Mouse (Mus musculus) midbrain, embryonic 14.5 days (tissue): ENCODE measurements around the gene Agfg1. TPM values are rescaled to one million over a fixed set of nuclear protein-coding genes. Genes with fewer than 3 reads are reported as not detected.
A peak's percentile ranks its signal among the peaks of the same experiment; 100 is the strongest.

Experiments
- ATAC-seq: fragments of 200-750 bp; cut with Nextera tagmentation; 2 replicates; pipeline ENCODE4 v1.8.0; 2017; ENCODE audit warnings: moderate number of reproducible peaks, moderate library complexity; ENCODE audit not compliant: low FRiP score, low TSS enrichment
- DNase-seq: peaks from one replicate; pipeline ENCODE4 v3.0.0-alpha.2; 2015
- H3K27ac ChIP-seq: fragments of 300-500 bp; sonication (generic); replicated peaks from 2 replicates; pipeline ENCODE4 v1.5.1; 2014; ENCODE audit warnings: mild to moderate bottlenecking, low read depth, low read length, moderate library complexity
- H3K27me3 ChIP-seq: fragments of 300-500 bp; sonication (generic); 2 replicates; pipeline ENCODE4 v1.6.1; 2014; ENCODE audit warnings: low read length, control low read depth, mixed read lengths; ENCODE audit not compliant: control insufficient read depth, insufficient read depth
- H3K36me3 ChIP-seq: fragments of 300-500 bp; sonication (generic); 2 replicates; pipeline ENCODE4 v1.6.1; 2014; ENCODE audit warnings: low read length, control low read depth; ENCODE audit not compliant: control insufficient read depth, insufficient read depth
- H3K4me1 ChIP-seq: fragments of 300-500 bp; sonication (generic); 2 replicates; pipeline ENCODE4 v1.6.1; 2014; ENCODE audit warnings: mild to moderate bottlenecking, antibody characterized with exemption, low read length, control low read depth; ENCODE audit not compliant: control insufficient read depth, insufficient read depth
- H3K4me2 ChIP-seq: fragments of 300-500 bp; sonication (generic); 2 replicates; pipeline ENCODE4 v1.6.1; 2014; ENCODE audit warnings: mild to moderate bottlenecking, low read length, moderate library complexity
- H3K4me3 ChIP-seq: fragments of 300-500 bp; sonication (generic); replicated peaks from 2 replicates; pipeline ENCODE4 v1.5.1; 2014; ENCODE audit warnings: low read depth, low read length
- H3K9ac ChIP-seq: fragments of 300-500 bp; sonication (generic); replicated peaks from 2 replicates; pipeline ENCODE4 v1.6.1; 2014; ENCODE audit warnings: mild to moderate bottlenecking, low read length, moderate library complexity
- H3K9me3 ChIP-seq: fragments of 300-500 bp; sonication (generic); 2 replicates; pipeline ENCODE4 v1.6.1; 2016; ENCODE audit warnings: low read length, control low read depth, mixed read lengths; ENCODE audit not compliant: control insufficient read depth
- WGBS: fragments of 180-500 bp; shearing (Covaris S2); extraction: QIAGEN DNeasy Blood & Tissue Kit; methylation state at CpG from one replicate; pipeline ENCODE4 v1.1.7; 2014; 5-methylcytosine and 5-hydroxymethylcytosine counted together
- polyA plus RNA-seq: library from polyadenylated mRNA; unstranded; fragments of >200 nt; fragmentation: Nextera tagmentation; extraction: Ambion mirVana; gene quantifications from 2 replicates; pipeline ENCODE4 v1.2.1, GENCODE M21; 2014

Gene Agfg1
- polyA plus RNA-seq: 32.4 and 43.7 TPM in 2 replicates

GRCm38 (mm10) chr1:82839296-82839613 is at the start of gene Agfg1:
Gene Agfg1, plus strand, starts transcription at chr1:82839483.
- no peaks in the 10 kb centered on the region for H3K9me3 ChIP-seq
- no peaks in the 10 kb centered on the region for H3K27me3 ChIP-seq
- H3K36me3 ChIP-seq: no peaks in the 10 kb centered on the region
- H3K27ac ChIP-seq: peak within 1 kb of the TSS; percentile 89
- 1% methylated on average over 34 of the region's 34 CpGs for WGBS
- H3K9ac ChIP-seq: peak within 1 kb of the TSS; percentile 92
- ATAC-seq (peak; percentile 92), DNase-seq (peak; percentile 97)
- peak within 1 kb of the TSS; percentile 82 for H3K4me2 ChIP-seq
- peak within 1 kb of the TSS; percentile 92 for H3K4me3 ChIP-seq
- peaks cover 13% of the 10 kb centered on the region for H3K4me1 ChIP-seq

DNA sequence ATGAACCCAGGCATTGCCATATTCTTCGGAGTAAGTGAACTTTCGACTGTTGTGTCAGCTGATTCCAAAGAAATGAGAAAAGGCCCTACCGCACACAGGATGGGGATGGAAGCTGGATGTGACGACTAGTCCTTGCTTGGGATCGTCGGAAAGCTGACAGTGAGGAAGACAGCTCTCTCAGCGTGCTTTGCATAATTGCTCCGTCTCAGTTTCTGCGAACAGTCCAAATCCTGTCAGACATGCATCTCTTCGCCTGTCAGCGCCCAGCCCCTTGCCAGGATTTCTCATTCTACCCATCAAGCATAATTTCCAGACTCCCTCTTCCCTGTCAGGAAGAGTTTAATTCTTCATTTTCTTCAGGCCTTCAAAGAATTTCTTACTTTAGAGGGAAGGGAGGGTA is 48.2 kb upstream of the Agfg1 start:
- H3K9ac ChIP-seq: no peak overlapping the region
- no peaks in the 10 kb centered on the region for H3K4me1 ChIP-seq
- no peak overlapping the region for H3K4me2 ChIP-seq
- no peaks in the 10 kb centered on the region for H3K27me3 ChIP-seq
- no peak overlapping the region for H3K4me3 ChIP-seq
- H3K36me3 ChIP-seq: no peaks in the 10 kb centered on the region
- DNase-seq (peak; percentile 78), ATAC-seq (peak; percentile 80)
- H3K27ac ChIP-seq: no peak overlapping the region
- no peaks in the 10 kb centered on the region for H3K9me3 ChIP-seq
- WGBS: 32% methylated on average over 11 of the region's 11 CpGs

DNA sequence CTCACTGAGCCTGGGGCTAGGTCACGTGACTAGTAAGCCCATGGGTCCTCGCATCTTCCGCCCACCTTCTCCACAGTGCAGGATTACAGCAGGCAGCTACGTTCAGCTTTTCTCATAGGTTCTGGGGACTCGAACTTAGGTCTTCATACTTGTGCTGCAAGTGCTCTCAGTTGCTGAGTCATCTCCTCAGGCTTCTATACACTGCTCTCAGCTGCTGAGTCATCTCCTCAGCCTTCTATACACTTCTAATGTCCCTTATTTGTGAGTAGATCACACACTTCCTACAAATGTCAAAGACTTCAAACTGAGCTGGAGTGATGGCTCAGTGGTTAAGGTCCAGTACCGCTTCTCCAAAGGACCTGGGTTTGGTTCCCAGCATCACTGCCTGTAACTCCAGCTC is 47.0 kb upstream of the Agfg1 start:
- H3K9ac ChIP-seq: no peak overlapping the region
- no peak for ATAC-seq
- 86% methylated on average over 6 of the region's 6 CpGs for WGBS
- H3K36me3 ChIP-seq: no peaks in the 10 kb centered on the region
- H3K4me3 ChIP-seq: no peak overlapping the region
- no peak for DNase-seq
- H3K9me3 ChIP-seq: no peaks in the 10 kb centered on the region
- H3K4me1 ChIP-seq: no peaks in the 10 kb centered on the region
- no peak overlapping the region for H3K4me2 ChIP-seq
- no peaks in the 10 kb centered on the region for H3K27me3 ChIP-seq
- no peak overlapping the region for H3K27ac ChIP-seq

DNA sequence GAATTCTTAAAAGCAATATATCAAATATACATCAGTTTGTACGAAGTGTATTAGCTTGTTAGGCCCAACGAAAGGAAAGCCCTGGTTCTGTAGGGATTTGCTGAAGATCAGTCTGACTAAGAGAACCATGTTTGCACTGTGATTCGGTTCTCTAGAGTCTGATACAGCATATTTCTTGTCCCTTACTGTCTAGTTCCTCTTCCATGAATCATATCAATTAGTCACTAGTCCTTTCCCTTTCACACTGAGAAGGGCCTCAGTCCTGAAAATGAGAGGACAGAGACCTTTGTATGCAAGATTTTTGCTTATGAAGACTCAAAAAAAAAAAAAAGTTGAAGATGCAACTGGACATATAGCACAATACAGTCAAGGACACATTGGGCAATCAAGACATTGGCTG is 46.2 kb upstream of the Agfg1 start:
- no peak overlapping the region for H3K4me2 ChIP-seq
- no peak for DNase-seq
- no peak overlapping the region for H3K4me3 ChIP-seq
- no peaks in the 10 kb centered on the region for H3K27me3 ChIP-seq
- H3K9ac ChIP-seq: no peak overlapping the region
- no peaks in the 10 kb centered on the region for H3K4me1 ChIP-seq
- H3K36me3 ChIP-seq: no peaks in the 10 kb centered on the region
- ATAC-seq: no peak
- no peaks in the 10 kb centered on the region for H3K9me3 ChIP-seq
- no peak overlapping the region for H3K27ac ChIP-seq
- WGBS: 95% methylated on average over 3 of the region's 3 CpGs

DNA sequence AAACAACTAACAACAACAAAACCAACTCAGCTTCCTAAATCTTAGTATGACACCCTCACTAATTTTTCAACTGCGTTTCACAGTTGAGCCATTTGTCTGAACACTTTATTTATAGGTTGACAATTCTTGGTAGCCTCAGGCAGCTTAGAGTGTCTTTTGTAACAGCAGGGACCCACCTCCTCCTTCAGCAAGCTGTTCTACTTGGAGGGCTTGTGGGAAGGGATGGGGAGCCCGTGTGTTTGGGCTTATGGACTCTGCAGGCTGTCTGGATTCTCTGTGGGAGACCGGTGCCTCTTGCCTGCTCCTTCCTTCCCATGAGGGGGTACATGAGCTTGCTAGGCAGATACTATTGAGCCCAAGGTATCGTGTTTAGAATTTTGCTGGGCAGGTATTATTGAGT is 45.3 kb upstream of the Agfg1 start:
- Histone ChIP-seq H3K9me3 (no peaks in the 10 kb centered on the region), H3K27ac (no peak overlapping the region), H3K4me3 (no peak overlapping the region), H3K9ac (no peak overlapping the region), H3K4me1 (no peaks in the 10 kb centered on the region), H3K36me3 (no peaks in the 10 kb centered on the region), H3K4me2 (no peak overlapping the region), H3K27me3 (no peaks in the 10 kb centered on the region)
- WGBS: 52% methylated on average over 4 of the region's 4 CpGs
- ATAC-seq (no peak), DNase-seq (no peak)

DNA sequence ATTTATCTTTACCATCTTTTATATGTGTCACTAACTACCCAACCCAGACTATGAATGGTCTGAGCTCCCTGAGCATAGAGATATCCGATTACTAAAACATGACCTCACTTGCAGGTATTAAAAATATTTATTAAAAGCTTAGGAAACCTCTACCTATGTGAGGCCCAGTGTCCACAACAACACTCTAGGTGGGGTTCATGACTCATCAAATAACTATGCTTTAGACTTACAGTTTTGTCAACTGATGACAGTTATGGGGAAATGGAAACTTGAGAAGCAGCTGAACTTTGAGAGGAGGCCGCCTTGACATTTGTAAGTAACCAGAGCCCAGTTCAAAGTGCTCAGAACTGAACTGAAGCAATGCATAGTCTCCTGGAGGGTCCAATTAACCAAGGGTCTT is 44.1 kb upstream of the Agfg1 start:
- H3K36me3 ChIP-seq: no peaks in the 10 kb centered on the region
- H3K4me2 ChIP-seq: no peak overlapping the region
- H3K27me3 ChIP-seq: no peaks in the 10 kb centered on the region
- H3K4me1 ChIP-seq: no peaks in the 10 kb centered on the region
- no peak overlapping the region for H3K27ac ChIP-seq
- no peaks in the 10 kb centered on the region for H3K9me3 ChIP-seq
- H3K9ac ChIP-seq: no peak overlapping the region
- no peak for ATAC-seq
- H3K4me3 ChIP-seq: no peak overlapping the region
- no peak for DNase-seq
- 95% methylated on average over 2 of the region's 2 CpGs for WGBS

GRCm38 (mm10) chr1:82795702-82796443 is 43.4 kb upstream of the Agfg1 start:
- H3K9me3 ChIP-seq: no peaks in the 10 kb centered on the region
- DNase-seq (no peak), ATAC-seq (no peak)
- H3K4me2 ChIP-seq: no peak overlapping the region
- no peaks in the 10 kb centered on the region for H3K36me3 ChIP-seq
- no peaks in the 10 kb centered on the region for H3K4me1 ChIP-seq
- H3K27ac ChIP-seq: no peak overlapping the region
- H3K9ac ChIP-seq: no peak overlapping the region
- no peaks in the 10 kb centered on the region for H3K27me3 ChIP-seq
- no peak overlapping the region for H3K4me3 ChIP-seq
- 84% methylated on average over 18 of the region's 18 CpGs for whole genome bisulfite sequencing

GRCm38 (mm10) chr1:82797088-82797487 is 42.2 kb upstream of the Agfg1 start:
- no peak overlapping the region for H3K9ac ChIP-seq
- H3K4me2 ChIP-seq: no peak overlapping the region
- H3K4me1 ChIP-seq: no peaks in the 10 kb centered on the region
- H3K4me3 ChIP-seq: no peak overlapping the region
- H3K9me3 ChIP-seq: no peaks in the 10 kb centered on the region
- ATAC-seq: no peak
- no peak for DNase-seq
- WGBS: 90% methylated on average over 4 of the region's 4 CpGs
- no peak overlapping the region for H3K27ac ChIP-seq
- no peaks in the 10 kb centered on the region for H3K27me3 ChIP-seq
- no peaks in the 10 kb centered on the region for H3K36me3 ChIP-seq

GRCm38 (mm10) chr1:82798304-82798703 is 41.0 kb upstream of the Agfg1 start:
- Histone ChIP-seq H3K27me3 (no peaks in the 10 kb centered on the region), H3K4me1 (no peaks in the 10 kb centered on the region), H3K9ac (no peak overlapping the region), H3K36me3 (no peaks in the 10 kb centered on the region), H3K27ac (no peak overlapping the region), H3K9me3 (no peaks in the 10 kb centered on the region), H3K4me2 (no peak overlapping the region), H3K4me3 (no peak overlapping the region)
- WGBS: 66% methylated on average over 5 of the region's 5 CpGs
- DNase-seq (no peak), ATAC-seq (no peak)
